Mouse (Mus musculus): ENCODE measurements around the gene Elfn1.

GRCm38 (mm10) chr5:139930102-139930501 lies 22.4 kb downstream of the Elfn1 start:
- TF ChIP-seq POLR2A (IDR thresholded peaks at IDR 0.05; ENCODE audit: extremely low read depth, insufficient read depth, low read length) (no peak), CTCF (IDR thresholded peaks at IDR 0.05; ENCODE audit: low read depth, low read length) (no peak)

All from liver, adult 2 months (tissue).